Mouse (Mus musculus): ENCODE results near the gene Camta1. TPM values are rescaled to one million over a fixed set of nuclear protein-coding genes. Genes with fewer than 3 reads are reported as not detected.

The Camta1 gene
- polyA plus RNA-seq, 1 experiment: 19.2 TPM

GRCm38 (mm10) chr4:150958536-150958935, 903.1 kb downstream of the Camta1 start:
- TF ChIP-seq GATA1 (IDR thresholded peaks at IDR 0.05; ENCODE audit: low read length): no peak

- TF ChIP-seq GATA1 (IDR thresholded peaks at IDR 0.05; ENCODE audit: low read length): no peak
Measured at GRCm38 (mm10) chr4:150957106-150957458, 904.6 kb downstream of the Camta1 start.

DNA sequence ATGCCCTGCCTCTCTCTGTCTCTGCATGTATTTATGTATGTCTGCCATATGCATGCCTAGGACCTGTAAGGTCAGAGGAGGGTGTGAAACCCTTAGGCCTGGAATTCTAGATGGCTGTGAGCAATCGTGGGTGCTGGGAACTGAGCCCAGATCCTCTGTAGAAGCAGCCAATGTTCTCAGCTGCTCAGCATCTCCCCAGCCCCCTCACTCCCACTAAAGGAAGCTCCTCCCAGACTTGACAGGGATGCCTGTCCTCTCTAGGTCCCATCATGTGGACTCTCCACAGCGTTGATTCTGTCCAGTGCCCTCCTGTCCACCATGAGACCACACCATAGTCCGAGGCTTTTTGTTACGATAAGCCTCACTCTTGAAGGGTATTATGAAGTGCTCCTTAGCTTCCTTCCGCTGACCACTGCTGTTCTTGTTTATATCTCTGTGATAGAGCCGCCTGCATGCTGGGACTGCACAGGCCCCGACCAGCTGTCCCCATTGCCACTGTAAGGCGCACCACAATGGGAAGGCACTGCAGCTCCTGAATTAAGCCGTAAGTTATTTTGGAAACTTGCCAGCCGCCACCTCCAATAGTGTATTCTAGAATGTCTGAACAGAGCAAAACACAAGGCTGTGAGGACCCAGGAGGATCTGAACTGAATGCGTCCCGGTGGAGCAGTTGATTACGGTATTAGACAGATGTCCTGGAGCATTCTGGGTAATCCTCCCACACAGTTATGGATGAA, 905.1 kb downstream of the Camta1 start:
- TF ChIP-seq GATA1 (IDR thresholded peaks at IDR 0.05; ENCODE audit: low read length): no peak

DNA sequence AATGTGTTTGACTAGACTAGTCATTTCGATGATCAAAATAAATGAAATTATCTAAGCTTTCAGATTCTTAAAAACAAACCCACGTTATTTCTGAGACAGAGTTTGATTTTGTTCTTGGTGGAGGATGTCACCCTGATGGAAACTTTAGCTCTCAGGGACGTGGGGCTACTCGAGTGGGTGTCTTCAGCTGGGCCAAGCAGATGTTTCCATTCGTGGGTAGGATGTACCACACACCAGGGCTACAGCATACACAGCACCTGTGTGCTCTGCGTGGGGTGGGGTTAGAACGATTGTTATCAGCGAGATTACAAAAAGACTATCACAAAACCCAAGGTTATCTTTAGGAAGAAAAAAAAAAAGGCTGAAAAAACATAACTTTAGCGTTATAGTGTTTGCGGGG, 910.7 kb downstream of the Camta1 start:
- no peak for TF ChIP-seq GATA1 (IDR thresholded peaks at IDR 0.05; ENCODE audit: low read length)

- TF ChIP-seq GATA1 (IDR thresholded peaks at IDR 0.05; ENCODE audit: low read length): no peak
Measured at GRCm38 (mm10) chr4:150944707-150945106, 917.0 kb downstream of the Camta1 start.

DNA sequence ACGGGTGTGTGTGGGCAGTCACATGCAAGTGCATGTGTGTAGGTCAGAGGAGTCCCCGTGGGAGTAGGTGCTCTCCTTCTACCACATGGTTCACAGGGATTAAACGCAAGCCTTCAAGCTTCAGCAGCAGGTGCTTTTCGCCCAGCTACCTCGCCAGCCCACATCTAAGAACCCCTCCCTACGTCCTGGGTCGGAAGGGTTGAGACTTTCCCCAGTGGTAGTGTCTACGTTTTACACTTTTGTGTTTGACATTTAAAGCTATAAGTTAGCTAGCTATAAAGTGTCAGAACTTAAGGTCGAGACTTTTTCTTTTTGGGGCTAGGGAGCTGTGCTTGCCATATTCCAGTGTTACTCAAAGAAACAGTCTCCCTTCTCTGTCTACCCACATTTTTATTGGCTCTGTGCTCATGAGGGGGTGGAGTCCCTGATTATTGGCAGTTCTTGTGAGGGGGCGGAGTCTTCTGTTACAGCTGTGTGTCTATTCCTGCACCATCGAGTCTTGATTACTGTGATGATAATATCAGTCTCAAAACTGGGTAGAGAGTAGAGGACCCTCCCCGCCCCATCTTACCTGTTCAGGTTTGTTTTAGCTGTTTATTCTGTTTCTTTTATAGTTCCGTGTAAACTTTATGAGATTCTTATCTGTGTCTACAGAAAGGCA, 921.6 kb downstream of the Camta1 start:
- TF ChIP-seq GATA1 (IDR thresholded peaks at IDR 0.05; ENCODE audit: low read length): no peak

DNA sequence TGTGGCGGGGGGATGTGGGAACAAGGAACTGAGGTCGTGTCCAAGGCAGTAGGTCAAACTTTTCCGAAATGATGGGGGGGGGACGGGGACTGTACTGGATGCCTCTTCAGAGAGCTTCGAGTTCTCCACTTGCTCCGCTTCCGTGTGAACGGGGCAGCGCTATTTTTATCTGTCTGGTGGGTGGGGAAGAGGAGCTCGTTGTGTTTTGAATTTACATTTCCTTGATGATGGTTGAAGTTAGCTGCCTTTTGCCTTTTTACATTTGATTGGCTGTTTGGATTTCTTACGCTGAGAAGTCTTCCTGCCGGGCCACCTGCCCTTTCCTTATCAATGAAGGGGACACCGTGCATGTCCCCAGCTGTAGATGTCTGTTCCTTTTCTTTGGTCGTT, 923.6 kb downstream of the Camta1 start:
- TF ChIP-seq GATA1 (IDR thresholded peaks at IDR 0.05; ENCODE audit: low read length): no peak

GRCm38 (mm10) chr4:150937293-150938062, 924.2 kb downstream of the Camta1 start:
- no peak for TF ChIP-seq GATA1 (IDR thresholded peaks at IDR 0.05; ENCODE audit: low read length)

- TF ChIP-seq GATA1 (IDR thresholded peaks at IDR 0.05; ENCODE audit: low read length): no peak
Measured at GRCm38 (mm10) chr4:150933503-150933902, 928.2 kb downstream of the Camta1 start.

DNA sequence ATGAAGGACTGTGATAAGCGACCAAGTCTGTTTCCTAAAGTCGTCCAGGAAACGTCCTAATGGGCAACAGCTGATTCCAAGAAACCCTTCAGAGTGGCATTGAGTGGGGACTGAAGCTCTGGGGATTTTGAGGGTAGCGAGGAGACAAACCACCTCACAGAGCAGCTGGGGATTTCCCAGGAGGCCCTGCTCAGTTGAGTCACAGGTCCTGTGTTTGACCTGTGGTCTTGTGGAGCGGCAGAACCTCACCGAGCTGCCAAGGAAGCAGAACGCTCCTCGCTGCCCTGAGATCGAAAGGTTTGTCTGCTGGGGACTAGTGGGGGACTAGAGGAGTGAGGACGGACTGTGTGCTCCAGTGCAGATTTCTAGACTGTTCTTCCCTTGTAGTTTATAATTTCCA, 933.9 kb downstream of the Camta1 start:
- TF ChIP-seq GATA1 (IDR thresholded peaks at IDR 0.05; ENCODE audit: low read length): no peak

DNA sequence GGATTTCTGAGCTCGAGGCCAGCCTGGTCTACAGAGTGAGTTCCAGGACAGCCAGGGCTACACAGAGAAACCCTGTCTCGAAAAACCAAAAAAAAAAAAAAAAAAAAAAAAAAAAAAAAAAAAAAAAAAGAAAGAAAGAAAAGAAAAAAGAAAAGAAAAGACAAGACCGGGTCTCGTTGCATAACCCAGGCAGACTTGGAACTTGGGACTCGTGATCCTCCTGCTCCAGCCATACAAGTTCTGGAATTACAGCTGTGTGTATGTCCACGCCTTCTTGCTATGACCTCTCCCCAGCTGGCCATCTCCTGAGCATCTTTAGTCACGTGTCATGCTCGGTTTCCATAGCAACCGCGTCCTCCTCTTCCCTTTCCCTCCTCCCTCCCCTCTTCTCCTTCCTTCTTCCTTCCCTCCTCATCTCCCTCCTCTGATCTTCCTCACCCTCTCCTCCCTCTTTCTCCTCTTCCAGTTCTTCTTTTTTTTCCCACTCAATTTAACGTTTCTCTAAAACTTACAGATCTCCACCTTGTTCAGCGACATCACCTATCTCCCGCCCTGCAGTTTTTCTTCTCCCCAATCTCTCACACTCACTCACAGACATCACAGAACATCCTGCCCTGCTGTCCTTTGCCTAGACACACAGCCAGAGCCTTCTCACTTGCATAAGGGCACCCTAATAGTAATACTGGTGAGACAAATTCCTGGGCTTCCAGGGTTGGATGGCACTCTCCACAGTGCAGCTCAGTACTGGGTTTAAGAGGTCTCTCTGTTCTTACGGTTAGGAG, 934.6 kb downstream of the Camta1 start:
- TF ChIP-seq GATA1 (IDR thresholded peaks at IDR 0.05; ENCODE audit: low read length): no peak

GRCm38 (mm10) chr4:150925923-150926322, 935.8 kb downstream of the Camta1 start:
- TF ChIP-seq GATA1 (IDR thresholded peaks at IDR 0.05; ENCODE audit: low read length): no peak

- no peak for TF ChIP-seq GATA1 (IDR thresholded peaks at IDR 0.05; ENCODE audit: low read length)
Measured at GRCm38 (mm10) chr4:150924936-150925335, 936.7 kb downstream of the Camta1 start.

- TF ChIP-seq GATA1 (IDR thresholded peaks at IDR 0.05; ENCODE audit: low read length): peak; percentile 58
Measured at GRCm38 (mm10) chr4:150924308-150924707, 937.4 kb downstream of the Camta1 start.

GRCm38 (mm10) chr4:150921206-150921605, 940.5 kb downstream of the Camta1 start:
- TF ChIP-seq GATA1 (IDR thresholded peaks at IDR 0.05; ENCODE audit: low read length): no peak
